In the genomic region with DNA sequence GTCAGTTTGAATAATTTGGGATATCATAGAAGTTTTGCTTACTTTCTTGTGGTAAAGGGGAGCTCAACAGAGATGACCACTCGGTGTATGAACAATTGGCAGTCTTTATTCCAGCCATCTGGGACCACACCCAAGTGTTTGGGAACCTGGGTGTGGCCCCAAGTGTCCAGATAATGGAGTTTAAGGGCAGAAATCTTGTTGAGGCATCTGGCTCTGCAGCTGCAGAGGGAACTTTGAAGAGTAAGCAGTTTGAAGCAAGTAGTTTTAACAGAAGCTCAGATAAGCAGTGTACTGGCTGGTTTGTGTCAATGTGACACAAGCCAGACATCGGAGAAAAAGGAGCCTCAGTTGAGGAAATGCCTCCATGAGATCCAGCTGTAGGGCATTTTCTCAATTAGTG, we compare ENCODE assay signal across 16 mouse cellular contexts. TPM values are rescaled to one million over a fixed set of nuclear protein-coding genes. Genes with fewer than 3 reads are reported as not detected.
A peak's percentile ranks its signal among the peaks of the same experiment; 100 is the strongest.
DNase-seq lines count a peak whose midpoint lies in the region; ATAC-seq and TF ChIP-seq lines count a peak whose summit lies in the region.
"Had no signal": no experiment of that assay in that cellular context is flagged by ENCODE, and none has a peak within 500 bp of the region (broad histone marks: within the 10 kb centered on the region; RNA-seq: fewer than 3 reads in every experiment).

No protein-coding gene starts in this region.

- intact Hi-C loops in gastrocnemius, postnatal 36 days (cut with DNase I): no loop called here

- H3K27me3 ChIP-seq in heart, embryonic 10.5 days (ENCODE audit: insufficient read depth, poor library complexity, severe bottlenecking): no peaks in the 10 kb centered on the region
- H3K27me3 ChIP-seq in liver, embryonic 13.5 days: no peaks in the 10 kb centered on the region
- H3K27me3 ChIP-seq: hindbrain, embryonic 15.5 days had no signal

- no peak overlapping the region for H3K9ac ChIP-seq in ES-E14 (ENCODE audit: insufficient read depth, low read depth, low read length, poor library complexity, severe bottlenecking)
- peak overlapping the region; percentile 61 for H3K9ac ChIP-seq in liver, embryonic 13.5 days
- H3K9ac ChIP-seq: hindbrain, embryonic 15.5 days had no signal

- peak; percentile 72 for ATAC-seq in liver, embryonic 13.5 days (ENCODE audit: low read depth)
- ATAC-seq: forebrain, embryonic 14.5 days had no signal

- DNase-seq in ES-E14 (ENCODE audit: low read depth, low spot score) (no peak), R1 (ENCODE audit: low read depth, low spot score) (peak; percentile 41)
- DNase-seq in heart, embryonic 10.5 days (ENCODE audit: low spot score): peak; percentile 90
- peak; percentile 47 for DNase-seq in liver, embryonic 13.5 days
- no peak for DNase-seq in adrenal gland, adult 8-10 months
- DNase-seq in gastrocnemius, postnatal 36 days: no peak
- DNase-seq in kidney, adult 8-10 months: no peak
- DNase-seq in cerebellum, postnatal 36 days: no peak
- DNase-seq: adrenal gland, postnatal 10 days; gastrocnemius, postnatal 25 days; thymus, adult 18-20 months had no signal

- H3K4me2 ChIP-seq in liver, embryonic 13.5 days: peak overlapping the region; percentile 53
- H3K4me2 ChIP-seq: hindbrain, embryonic 15.5 days had no signal

- 16% methylated on average over 2 of the region's 2 CpGs for WGBS in heart, embryonic 10.5 days
- WGBS in liver, embryonic 13.5 days (ENCODE audit: insufficient replicate concordance): 7% methylated on average over 2 of the region's 2 CpGs

- no peaks in the 10 kb centered on the region for H3K36me3 ChIP-seq in ES-E14 (ENCODE audit: control insufficient read depth, insufficient read depth, low read length, poor library complexity, severe bottlenecking)
- no peaks in the 10 kb centered on the region for H3K36me3 ChIP-seq in heart, embryonic 10.5 days
- H3K36me3 ChIP-seq in liver, embryonic 13.5 days: no peaks in the 10 kb centered on the region
- H3K36me3 ChIP-seq: hindbrain, embryonic 15.5 days had no signal

- H3K4me1 ChIP-seq in ES-E14 (ENCODE audit: control insufficient read depth in 2 of 2, insufficient read depth in 2 of 2, low read length in 2 of 2, poor library complexity in 1 of 2): peaks cover 7 to 15% of the 10 kb centered on the region in 2 experiments
- peaks cover 29% of the 10 kb centered on the region for H3K4me1 ChIP-seq in heart, embryonic 10.5 days
- H3K4me1 ChIP-seq in liver, embryonic 13.5 days (replicated peaks): peaks cover 67% of the 10 kb centered on the region
- H3K4me1 ChIP-seq: hindbrain, embryonic 15.5 days had no signal

- no peak overlapping the region; the same call in 1 of the 2 replicates for H3K27ac ChIP-seq in ES-E14 (ENCODE audit: insufficient read depth, low read depth, low read length, poor library complexity, severe bottlenecking)
- peak overlapping the region; percentile 76 for H3K27ac ChIP-seq in heart, embryonic 10.5 days
- peak overlapping the region; percentile 78 for H3K27ac ChIP-seq in liver, embryonic 13.5 days
- H3K27ac ChIP-seq: hindbrain, embryonic 15.5 days; kidney, postnatal 0 days had no signal

- in situ Hi-C loops in ES-E14 (cut with MboI; ENCODE audit: low sequenced_read_pairs in 2 of 2, unreplicated experiment in 2 of 2): no loop called here

- 0 out of 4 replicates have a peak overlapping the region, but pooled peaks of 1 of the 2 experiments have one; percentile 8 for H3K4me3 ChIP-seq in ES-E14 (ENCODE audit: insufficient read depth in 1 of 2, low read depth in 1 of 2, low read length in 2 of 2, poor library complexity in 1 of 2, severe bottlenecking in 1 of 2)
- 0 out of 2 replicates have a peak overlapping the region, but pooled peaks have one; percentile 16 for H3K4me3 ChIP-seq in heart, embryonic 10.5 days
- 0 out of 2 replicates have a peak overlapping the region, but pooled peaks have one; percentile 10 for H3K4me3 ChIP-seq in liver, embryonic 13.5 days (replicated peaks)
- H3K4me3 ChIP-seq: hindbrain, embryonic 15.5 days had no signal

- no peaks in the 10 kb centered on the region for H3K9me3 ChIP-seq in ES-E14 (ENCODE audit: control insufficient read depth, insufficient read depth, low read depth, low read length)
- no peaks in the 10 kb centered on the region for H3K9me3 ChIP-seq in heart, embryonic 10.5 days
- H3K9me3 ChIP-seq in liver, embryonic 13.5 days (replicated peaks): no peaks in the 10 kb centered on the region
- H3K9me3 ChIP-seq: hindbrain, embryonic 15.5 days had no signal

TF ChIP-seq in ES-E14, 5 proteins besides CTCF, POLR2A, EP300 and RAD21:
- TF ChIP-seq ZC3H11A (IDR thresholded peaks at IDR 0.05; ENCODE audit: borderline replicate concordance, low read depth, low read length) (no peak), HCFC1 (IDR thresholded peaks at IDR 0.05; ENCODE audit: borderline replicate concordance, insufficient read depth, low read length) (no peak), ZNF384 (IDR thresholded peaks at IDR 0.05; ENCODE audit: low read depth, low read length) (no peak), CHD2 (IDR thresholded peaks at IDR 0.05; ENCODE audit: low read depth, low read length) (no peak), MAFK (IDR thresholded peaks at IDR 0.05; ENCODE audit: insufficient read depth, low read depth, low read length) (0 out of 2 replicates have a peak, but pooled peaks have one; percentile 15)
TF ChIP-seq in ES-E14: peak in this region for 1.

RNA-seq across cellular contexts. Expression of gene Msmb, which starts 7.5 kb away (rescaled TPM):
- not detected in 2 replicates for total RNA-seq in ES-E14 (2012; rRNA removed)
- polyA plus RNA-seq in heart, embryonic 10.5 days (2016; fragmentation: Nextera tagmentation; extraction: Ambion mirVana): not detected in 2 replicates
- 0.33 and 0.45 TPM in 2 replicates for polyA plus RNA-seq in liver, embryonic 13.5 days (2015; fragmentation: Nextera tagmentation; extraction: Ambion mirVana)
- not detected for total RNA-seq in adrenal gland, adult 8-10 months (2022)
- total RNA-seq in gastrocnemius, postnatal 36 days (2021): not detected
- total RNA-seq: adrenal gland, postnatal 10 days; gastrocnemius, postnatal 25 days had no signal
- polyA plus RNA-seq: forebrain, embryonic 14.5 days; hindbrain, embryonic 15.5 days; kidney, postnatal 0 days; limb, embryonic 14.5 days; spleen, adult 2 months had no signal

RNA-seq across cellular contexts. Expression of gene Ncoa4, which starts 25.4 kb away (rescaled TPM):
- 53.7 and 89.6 TPM in 2 replicates for total RNA-seq in ES-E14 (2012; rRNA removed)
- 102 and 112 TPM in 2 replicates for polyA plus RNA-seq in heart, embryonic 10.5 days (2016; fragmentation: Nextera tagmentation; extraction: Ambion mirVana)
- 288 and 359 TPM in 2 replicates for polyA plus RNA-seq in liver, embryonic 13.5 days (2015; fragmentation: Nextera tagmentation; extraction: Ambion mirVana)
- 100 to 1,000 TPM; 139 to 231 (median 191) TPM for total RNA-seq in adrenal gland, adult 8-10 months (2022)
- total RNA-seq in gastrocnemius, postnatal 36 days (2021): 10 to 100 TPM; 55.2 to 61.5 TPM

RNA-seq across cellular contexts. Expression of gene Dph3, which starts 48.8 kb away (rescaled TPM):
- 52.4 and 75.8 TPM in 2 replicates for total RNA-seq in ES-E14 (2012; rRNA removed)
- 90.6 and 102 TPM in 2 replicates for polyA plus RNA-seq in heart, embryonic 10.5 days (2016; fragmentation: Nextera tagmentation; extraction: Ambion mirVana)
- polyA plus RNA-seq in liver, embryonic 13.5 days (2015; fragmentation: Nextera tagmentation; extraction: Ambion mirVana): 106 and 110 TPM in 2 replicates
- 10 to 100 TPM; 53.0 to 63.5 (median 57.2) TPM for total RNA-seq in adrenal gland, adult 8-10 months (2022)
- 100 to 1,000 TPM; 107 to 111 TPM for total RNA-seq in gastrocnemius, postnatal 36 days (2021)

RNA-seq across cellular contexts. Expression of gene Oxnad1, which starts 49.1 kb away (rescaled TPM):
- total RNA-seq in ES-E14 (2012; rRNA removed): 44.0 and 45.7 TPM in 2 replicates
- polyA plus RNA-seq in heart, embryonic 10.5 days (2016; fragmentation: Nextera tagmentation; extraction: Ambion mirVana): 26.5 and 36.6 TPM in 2 replicates
- 23.4 and 24.1 TPM in 2 replicates for polyA plus RNA-seq in liver, embryonic 13.5 days (2015; fragmentation: Nextera tagmentation; extraction: Ambion mirVana)
- total RNA-seq in adrenal gland, adult 8-10 months (2022): 10 to 100 TPM; 28.1 to 32.3 (median 29.7) TPM
- 10 to 100 TPM; 20.3 to 23.7 TPM for total RNA-seq in gastrocnemius, postnatal 36 days (2021)

Comparison
In these comparisons a context has a peak if more than half of its experiments do, and no peak if none do; other contexts are left out.
1. DNase-seq: peak in R1 (single experiment), heart, embryonic 10.5 days (single experiment) and liver, embryonic 13.5 days (single experiment); none in ES-E14 (single experiment), adrenal gland, adult 8-10 months (single experiment), gastrocnemius, postnatal 36 days (0 of 2), kidney, adult 8-10 months (0 of 2) and cerebellum, postnatal 36 days (0 of 2).